25 mouse cellular contexts compared by ENCODE assay signal in genomic region chr1:68830501-68831239, GRCm38 (mm10).
DNase-seq lines count a peak whose midpoint lies in the region; ATAC-seq and TF ChIP-seq lines count a peak whose summit lies in the region.
"Had no signal": no experiment of that assay in that cellular context is flagged by ENCODE, and none has a peak within 500 bp of the region (broad histone marks: within the 10 kb centered on the region; RNA-seq: fewer than 3 reads in every experiment).

No protein-coding gene starts in this region.

- DNase-seq in embryonic facial prominence, embryonic 14.5 days (ENCODE audit: low spot score), result peak; percentile 13
- DNase-seq in embryonic facial prominence, embryonic 10.5 days (ENCODE audit: low spot score), result no peak
- DNase-seq in midbrain, embryonic 10.5 days (ENCODE audit: low spot score), result no peak
- no peak for DNase-seq in retina, postnatal 1 day
- no peak for DNase-seq in heart, adult 2 months
- DNase-seq: adrenal gland, adult 8-10 months; cerebellum, adult 8-10 months; gastrocnemius, postnatal 25 days; heart, adult 18-20 months; heart, postnatal 36 days; kidney, adult 9 months; kidney, postnatal 14 days; left cerebral cortex, postnatal 4 days; lung, embryonic 14.5 days; right cerebral cortex, postnatal 25 days; spleen, adult 18-20 months had no signal

- no peak for ATAC-seq in embryonic facial prominence, embryonic 14.5 days (ENCODE audit: low read depth)
- no peak; the same call in 1 of the 2 replicates for ATAC-seq in midbrain, embryonic 15.5 days (replicated peaks)
- peak; percentile 59 for ATAC-seq in midbrain, embryonic 12.5 days (ENCODE audit: low FRiP score, low read depth)
- ATAC-seq: activated CD4-positive, CD25-positive, alpha-beta regulatory T cell, adult 4 months; hindbrain, embryonic 16.5 days; intestine, embryonic 16.5 days had no signal

- no peak overlapping the region for H3K9ac ChIP-seq in embryonic facial prominence, embryonic 14.5 days (ENCODE audit: low read depth, low read length)
- no peak overlapping the region for H3K9ac ChIP-seq in midbrain, embryonic 15.5 days
- H3K9ac ChIP-seq in midbrain, embryonic 12.5 days (replicated peaks), result no peak overlapping the region
- H3K9ac ChIP-seq in heart, adult 2 months (ENCODE audit: low read depth, low read length), result no peak overlapping the region
- H3K9ac ChIP-seq: heart, embryonic 13.5 days; limb, embryonic 15.5 days; liver, embryonic 14.5 days; lung, embryonic 14.5 days; neural tube, embryonic 12.5 days had no signal

- WGBS in embryonic facial prominence, embryonic 14.5 days, result 60% methylated on average over 2 of the region's 2 CpGs
- WGBS in embryonic facial prominence, embryonic 10.5 days, result 71% methylated on average over 2 of the region's 2 CpGs
- WGBS in midbrain, embryonic 10.5 days, result 83% methylated on average over 2 of the region's 2 CpGs
- WGBS in midbrain, embryonic 15.5 days, result 64% methylated on average over 2 of the region's 2 CpGs
- WGBS in midbrain, embryonic 12.5 days, result 70% methylated on average over 2 of the region's 2 CpGs
- WGBS in heart, adult 2 months, result 75% methylated on average over 2 of the region's 2 CpGs

- no peaks in the 10 kb centered on the region for H3K36me3 ChIP-seq in embryonic facial prominence, embryonic 14.5 days (ENCODE audit: control insufficient read depth, insufficient read depth, low read length)
- H3K36me3 ChIP-seq in embryonic facial prominence, embryonic 10.5 days (replicated peaks), result no peaks in the 10 kb centered on the region
- no peaks in the 10 kb centered on the region for H3K36me3 ChIP-seq in midbrain, embryonic 10.5 days
- H3K36me3 ChIP-seq in midbrain, embryonic 15.5 days (replicated peaks), result no peaks in the 10 kb centered on the region
- H3K36me3 ChIP-seq in midbrain, embryonic 12.5 days, result no peaks in the 10 kb centered on the region
- H3K36me3 ChIP-seq in heart, adult 2 months (ENCODE audit: control insufficient read depth, insufficient read depth, low read length), result no peaks in the 10 kb centered on the region
- H3K36me3 ChIP-seq: heart, embryonic 13.5 days; limb, embryonic 15.5 days; neural tube, embryonic 12.5 days had no signal

- H3K4me3 ChIP-seq in embryonic facial prominence, embryonic 14.5 days (ENCODE audit: low read depth, low read length), result no peak overlapping the region
- H3K4me3 ChIP-seq in embryonic facial prominence, embryonic 10.5 days, result no peak overlapping the region
- H3K4me3 ChIP-seq in midbrain, embryonic 10.5 days, result no peak overlapping the region
- H3K4me3 ChIP-seq in midbrain, embryonic 15.5 days, result no peak overlapping the region
- H3K4me3 ChIP-seq in midbrain, embryonic 12.5 days, result no peak overlapping the region
- no peak overlapping the region for H3K4me3 ChIP-seq in heart, adult 2 months
- H3K4me3 ChIP-seq: heart, embryonic 13.5 days; limb, embryonic 15.5 days; neural tube, embryonic 12.5 days had no signal

- intact Hi-C loops in heart, adult 2 months (cut with DNase I), result no loop called here

- TF ChIP-seq EP300 in heart, adult 2 months (IDR thresholded peaks at IDR 0.05; ENCODE audit: insufficient read depth, low read depth, low read length), result no peak

- TF ChIP-seq POLR2A in heart, adult 2 months (IDR thresholded peaks at IDR 0.05; ENCODE audit: insufficient read depth, low read depth, low read length), result no peak

- no peaks in the 10 kb centered on the region for H3K27me3 ChIP-seq in embryonic facial prominence, embryonic 14.5 days (replicated peaks; ENCODE audit: control insufficient read depth, insufficient read depth, low read length)
- H3K27me3 ChIP-seq in embryonic facial prominence, embryonic 10.5 days (replicated peaks; ENCODE audit: low read depth, poor library complexity, severe bottlenecking), result no peaks in the 10 kb centered on the region
- no peaks in the 10 kb centered on the region for H3K27me3 ChIP-seq in midbrain, embryonic 10.5 days (ENCODE audit: low read depth, poor library complexity, severe bottlenecking)
- no peaks in the 10 kb centered on the region for H3K27me3 ChIP-seq in midbrain, embryonic 15.5 days (replicated peaks)
- H3K27me3 ChIP-seq in midbrain, embryonic 12.5 days, result no peaks in the 10 kb centered on the region
- H3K27me3 ChIP-seq in heart, adult 2 months (ENCODE audit: control insufficient read depth, insufficient read depth, low read length), result no peaks in the 10 kb centered on the region
- H3K27me3 ChIP-seq: heart, embryonic 13.5 days; limb, embryonic 15.5 days; neural tube, embryonic 12.5 days had no signal

- no peak overlapping the region for H3K27ac ChIP-seq in embryonic facial prominence, embryonic 14.5 days (replicated peaks; ENCODE audit: low read depth, low read length)
- no peak overlapping the region for H3K27ac ChIP-seq in embryonic facial prominence, embryonic 10.5 days (replicated peaks)
- H3K27ac ChIP-seq in midbrain, embryonic 10.5 days (replicated peaks), result peak overlapping the region; percentile 57
- H3K27ac ChIP-seq in midbrain, embryonic 15.5 days, result no peak overlapping the region
- 0 out of 2 replicates have a peak overlapping the region, but pooled peaks have one; percentile 25 for H3K27ac ChIP-seq in midbrain, embryonic 12.5 days (replicated peaks)
- no peak overlapping the region for H3K27ac ChIP-seq in heart, adult 2 months
- H3K27ac ChIP-seq: heart, embryonic 13.5 days; limb, embryonic 15.5 days; liver, embryonic 14.5 days; neural tube, embryonic 12.5 days had no signal

- no peak overlapping the region for H3K4me2 ChIP-seq in embryonic facial prominence, embryonic 14.5 days (ENCODE audit: low read depth, low read length)
- H3K4me2 ChIP-seq in midbrain, embryonic 15.5 days, result no peak overlapping the region
- no peak overlapping the region for H3K4me2 ChIP-seq in midbrain, embryonic 12.5 days (replicated peaks)
- H3K4me2 ChIP-seq: heart, embryonic 13.5 days; limb, embryonic 15.5 days; lung, embryonic 14.5 days; neural tube, embryonic 12.5 days had no signal

- H3K9me3 ChIP-seq in embryonic facial prominence, embryonic 14.5 days (ENCODE audit: control insufficient read depth, low read length), result peaks cover 3% of the 10 kb centered on the region; the same call in 1 of the 2 replicates
- no peaks in the 10 kb centered on the region for H3K9me3 ChIP-seq in embryonic facial prominence, embryonic 10.5 days
- H3K9me3 ChIP-seq in midbrain, embryonic 10.5 days (replicated peaks), result peaks cover 5% of the 10 kb centered on the region; the same call in 1 of the 2 replicates
- no peaks in the 10 kb centered on the region for H3K9me3 ChIP-seq in midbrain, embryonic 15.5 days
- no peaks in the 10 kb centered on the region for H3K9me3 ChIP-seq in midbrain, embryonic 12.5 days
- H3K9me3 ChIP-seq: heart, embryonic 13.5 days; limb, embryonic 15.5 days; neural tube, embryonic 12.5 days had no signal

- no peak for TF ChIP-seq CTCF in heart, adult 2 months (IDR thresholded peaks at IDR 0.05)

- no peaks in the 10 kb centered on the region for H3K79me2 ChIP-seq in heart, adult 2 months (replicated peaks; ENCODE audit: control insufficient read depth, insufficient read depth, low read length)

- H3K4me1 ChIP-seq in embryonic facial prominence, embryonic 14.5 days (ENCODE audit: control insufficient read depth, insufficient read depth, low read length), result no peaks in the 10 kb centered on the region
- H3K4me1 ChIP-seq in embryonic facial prominence, embryonic 10.5 days, result no peaks in the 10 kb centered on the region
- H3K4me1 ChIP-seq in midbrain, embryonic 10.5 days, result peaks cover 39% of the 10 kb centered on the region
- H3K4me1 ChIP-seq in midbrain, embryonic 15.5 days, result peaks cover 11% of the 10 kb centered on the region; the same call in 1 of the 2 replicates
- H3K4me1 ChIP-seq in midbrain, embryonic 12.5 days, result peaks cover 13% of the 10 kb centered on the region; the same call in 1 of the 2 replicates
- no peaks in the 10 kb centered on the region for H3K4me1 ChIP-seq in heart, adult 2 months (ENCODE audit: control insufficient read depth, insufficient read depth, low read length)
- H3K4me1 ChIP-seq: limb, embryonic 15.5 days; neural tube, embryonic 12.5 days had no signal

Comparison
In these comparisons a context has a peak if more than half of its experiments do, and no peak if none do; other contexts are left out.
1. H3K27ac ChIP-seq: peak in midbrain, embryonic 10.5 days (single experiment) and midbrain, embryonic 12.5 days (single experiment); none in embryonic facial prominence, embryonic 14.5 days (single experiment), embryonic facial prominence, embryonic 10.5 days (single experiment), midbrain, embryonic 15.5 days (single experiment) and heart, adult 2 months (single experiment).